Mouse (Mus musculus) heart, postnatal 0 days (tissue): Measurements from ENCODE around the gene Lef1.

ENCODE experiments used
- CTCF ChIP-seq: IDR thresholded peaks from 2 replicates; pipeline ENCODE4 v1.5.1; 2016; ENCODE audit warnings: antibody characterized with exemption, control low read depth, low read depth
- EP300 ChIP-seq: IDR thresholded peaks from 2 replicates; pipeline ENCODE4 v1.6.1; 2016; ENCODE audit warnings: antibody characterized with exemption, low read depth

DNA sequence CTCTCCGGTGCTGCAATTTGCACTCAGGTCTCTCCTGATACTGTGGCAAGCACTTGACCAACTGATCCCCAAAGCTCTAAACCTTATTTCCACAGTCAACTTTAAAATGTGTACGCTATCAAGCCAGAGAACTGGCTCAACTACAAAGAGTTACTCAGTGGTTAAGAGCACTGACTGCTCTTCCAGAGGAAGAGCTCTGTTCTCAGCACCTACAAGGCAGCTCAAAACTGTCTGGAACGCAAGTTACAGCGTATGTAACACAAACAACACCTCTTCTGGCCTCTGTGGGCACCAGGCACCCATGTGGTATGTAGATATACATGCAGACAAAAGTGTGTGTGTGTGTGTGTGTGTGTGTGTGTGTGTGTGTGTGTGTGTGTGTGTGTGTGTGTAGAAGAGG lies 57.5 kb downstream of the Lef1 start:
- no peak for TF ChIP-seq EP300
- TF ChIP-seq CTCF: no peak
